Mouse (Mus musculus) adrenal gland, adult 18-20 months (tissue): ENCODE data around the gene 4930522L14Rik. TPM values are rescaled to one million over a fixed set of nuclear protein-coding genes. Genes with fewer than 3 reads are reported as not detected.
"Not testable (repeated sequence)": the region's sequence is repeated elsewhere in the genome, so short reads cannot be mapped to it uniquely, and the experiment has no call there.

Experiments used
- DNase-seq, 2 experiments: peaks; one replicate each; pipeline ENCODE4 v3.0.0; 2021 to 2022; ENCODE audit warnings: low spot score in 2 of 2
- long read RNA-seq, 2 experiments: library from polyadenylated mRNA; stranded (forward); transcript quantifications; one replicate each; pipeline ENCODE4 v2.0.0; 2021
- total RNA-seq, 2 experiments: library from RNA; stranded (reverse); gene quantifications; 1 replicate in 1 of 2; 2 replicates in 1 of 2; pipeline ENCODE4 v1.2.3; 2021

The 4930522L14Rik gene
- total RNA-seq: 1 to 10 TPM; 3.6 to 6.3 TPM
- long read RNA-seq, experiment 1, partial matches to known transcripts: 0 of 3 reads
- long read RNA-seq, experiment 1, other reads (novel, unspliced or antisense): 0 of 3 reads
- long read RNA-seq, experiment 2, transcript 4930522L14Rik-202 (4 exons, 2,001 nt): major isoform, 5 of 7 reads
- long read RNA-seq, experiment 2, partial matches to known transcripts: 0 of 7 reads
- long read RNA-seq, experiment 2, other reads (novel, unspliced or antisense): 0 of 7 reads

- DNase-seq: peak; percentile 52 to 69
These were observed at the start of gene 4930522L14Rik for GRCm38 (mm10) chr5:109751391-109752071. Gene 4930522L14Rik, minus strand, starts transcription at chr5:109751886.

GRCm38 (mm10) chr5:109801466-109801865 lies 49.8 kb upstream of the 4930522L14Rik start:
- not testable (repeated sequence) for DNase-seq

GRCm38 (mm10) chr5:109799948-109800347 lies 48.3 kb upstream of the 4930522L14Rik start:
- DNase-seq: not testable (repeated sequence)

GRCm38 (mm10) chr5:109797017-109797416 lies 45.3 kb upstream of the 4930522L14Rik start:
- DNase-seq: not testable (repeated sequence)

GRCm38 (mm10) chr5:109795967-109796652 lies 44.4 kb upstream of the 4930522L14Rik start:
- peak; percentile 33 to 39 for DNase-seq

- not testable (repeated sequence) for DNase-seq
These were observed 541 bp upstream of the 4930522L14Rik start for GRCm38 (mm10) chr5:109752073-109752780.

- DNase-seq: not testable (repeated sequence)
These were observed 6.6 kb downstream of the 4930522L14Rik start for GRCm38 (mm10) chr5:109745081-109745480.

- DNase-seq: not testable (repeated sequence)
These were observed 34.3 kb downstream of the 4930522L14Rik start for GRCm38 (mm10) chr5:109717341-109717740.

GRCm38 (mm10) chr5:109691205-109691965 lies 60.3 kb downstream of the 4930522L14Rik start:
- DNase-seq: not testable (repeated sequence)

GRCm38 (mm10) chr5:109690537-109691201 lies 61.0 kb downstream of the 4930522L14Rik start, which contains the start of gene 5430403G16Rik:
Gene 5430403G16Rik, minus strand, starts transcription at chr5:109691041.
- DNase-seq: peak; percentile 54

Other genes with a start within 250 kb of the 4930522L14Rik start
- gene Crlf2, start 192.9 kb downstream of the 4930522L14Rik start, total RNA-seq: 10 to 100 TPM; 36.6 to 38.6 TPM
- gene 5430403G16Rik, start 60.8 kb downstream of the 4930522L14Rik start, total RNA-seq: 1 to 10 TPM; 1.2 to 1.5 TPM
- 10 to 100 TPM in 1 of 2 experiments, 1 to 10 TPM in 1; 8.5 to 11.7 TPM for gene Gm15446, start 171.5 kb upstream of the 4930522L14Rik start, total RNA-seq
- gene Zfp932, start 244.6 kb upstream of the 4930522L14Rik start, total RNA-seq: 10 to 100 TPM; 19.0 to 19.9 TPM